Mouse (Mus musculus) left cerebral cortex, postnatal 36 days (tissue): ENCODE measurements around the gene Ndufaf2. TPM values are rescaled to one million over a fixed set of nuclear protein-coding genes. Genes with fewer than 3 reads are reported as not detected.

Source experiments
- DNase-seq, 2 experiments: peaks; one replicate each; pipeline ENCODE4 v3.0.0; 2021 to 2022; ENCODE audit warnings: low spot score in 2 of 2, mixed read lengths in 1 of 2
- intact Hi-C: fragments of 180-260 bp; cut with DNase I; formaldehyde crosslinking; loops from one replicate; pipeline ENCODE4 v1.15.1; 2025
- total RNA-seq, 2 experiments: library from RNA; stranded (reverse); gene quantifications; 2 replicates each; pipeline ENCODE4 v1.2.3; 2021

The Ndufaf2 gene
- total RNA-seq, result 10 to 100 TPM; 20.3 to 21.4 TPM

GRCm38 (mm10) chr13:108158465-108159240, at the start of gene Ndufaf2, which contains the start of gene Ercc8:
Ndufaf2 (minus strand) TSS chr13:108158623.
Ercc8 (plus strand) TSS chr13:108158731.
- intact Hi-C loops, result loop anchor here (5.0 to 10.0 kb wide), 2 partner anchors 394 to 696 kb away; no protein-coding TSS in a partner anchor

GRCm38 (mm10) chr13:108208090-108208489, 49.7 kb upstream of the Ndufaf2 start:
- intact Hi-C loops, result no loop called here
- no peak for DNase-seq

More at GRCm38 (mm10) chr13:108158465-108159240, at the start of gene Ndufaf2, which contains the start of gene Ercc8:
- DNase-seq, result peak; percentile 94 to 96

GRCm38 (mm10) chr13:108207447-108207846, 49.0 kb upstream of the Ndufaf2 start:
- intact Hi-C loops, result no loop called here

GRCm38 (mm10) chr13:108204857-108205256, 46.4 kb upstream of the Ndufaf2 start:
- intact Hi-C loops, result no loop called here
- no peak for DNase-seq

More at GRCm38 (mm10) chr13:108207447-108207846, 49.0 kb upstream of the Ndufaf2 start:
- no peak for DNase-seq

GRCm38 (mm10) chr13:108195474-108195873, 37.1 kb upstream of the Ndufaf2 start:
- intact Hi-C loops, result no loop called here
- no peak for DNase-seq

- intact Hi-C loops, result loop anchor here (1.0 to 5.0 kb wide), 2 partner anchors 138 to 1021 kb away; no protein-coding TSS in a partner anchor
- peak; percentile 39 for DNase-seq
These were observed 32.8 kb upstream of the Ndufaf2 start for GRCm38 (mm10) chr13:108191074-108191720.

- intact Hi-C loops, result no loop called here
- DNase-seq, result no peak
These were observed 29.6 kb upstream of the Ndufaf2 start for GRCm38 (mm10) chr13:108187994-108188393.

- intact Hi-C loops, result no loop called here
- DNase-seq, result no peak
These were observed 27.1 kb upstream of the Ndufaf2 start for GRCm38 (mm10) chr13:108185530-108185929.

GRCm38 (mm10) chr13:108184743-108185255, 26.4 kb upstream of the Ndufaf2 start:
- intact Hi-C loops, result no loop called here
- no peak for DNase-seq

- DNase-seq, result no peak
- intact Hi-C loops, result no loop called here
These were observed 22.4 kb upstream of the Ndufaf2 start for GRCm38 (mm10) chr13:108180821-108181220.

- no peak for DNase-seq
- intact Hi-C loops, result no loop called here
These were observed 21.2 kb upstream of the Ndufaf2 start for GRCm38 (mm10) chr13:108179618-108180017.

- DNase-seq, result no peak
- intact Hi-C loops, result no loop called here
These were observed 12.1 kb upstream of the Ndufaf2 start for GRCm38 (mm10) chr13:108170511-108170910.

- no peak for DNase-seq
- intact Hi-C loops, result no loop called here
These were observed 11.6 kb upstream of the Ndufaf2 start for GRCm38 (mm10) chr13:108170002-108170401.

GRCm38 (mm10) chr13:108164621-108165020, 6.2 kb upstream of the Ndufaf2 start:
- no peak for DNase-seq
- intact Hi-C loops, result no loop called here

GRCm38 (mm10) chr13:108163912-108164311, 5.5 kb upstream of the Ndufaf2 start:
- DNase-seq, result no peak
- intact Hi-C loops, result no loop called here

- no peak for DNase-seq
- intact Hi-C loops, result loop anchor here (5.0 to 10.0 kb wide), 2 partner anchors 395 to 698 kb away; no protein-coding TSS in a partner anchor
These were observed 1.5 kb upstream of the Ndufaf2 start for GRCm38 (mm10) chr13:108159963-108160362.

- no peak for DNase-seq
- intact Hi-C loops, result loop anchor here (5.0 to 10.0 kb wide), 2 partner anchors 394 to 697 kb away; no protein-coding TSS in a partner anchor
These were observed 785 bp upstream of the Ndufaf2 start for GRCm38 (mm10) chr13:108159241-108159575.

- DNase-seq, result no peak
- intact Hi-C loops, result loop anchor here (5.0 to 10.0 kb wide), 2 partner anchors 393 to 696 kb away; no protein-coding TSS in a partner anchor
These were observed 525 bp downstream of the Ndufaf2 start for GRCm38 (mm10) chr13:108157732-108158464.

- no peak for DNase-seq
- intact Hi-C loops, result loop anchor here (5.0 to 10.0 kb wide), 2 partner anchors 392 to 695 kb away; no protein-coding TSS in a partner anchor
These were observed 1.3 kb downstream of the Ndufaf2 start for GRCm38 (mm10) chr13:108157156-108157555.
